8 mouse cellular contexts compared by ENCODE assay signal in genomic region chrX:12151996-12152904, GRCm38 (mm10). TPM values are rescaled to one million over a fixed set of nuclear protein-coding genes. Genes with fewer than 3 reads are reported as not detected.
A peak's percentile ranks its signal among the peaks of the same experiment; 100 is the strongest.
DNase-seq lines count a peak whose midpoint lies in the region; ATAC-seq and TF ChIP-seq lines count a peak whose summit lies in the region.

No protein-coding gene starts in this region.

- WGBS in embryonic facial prominence, embryonic 15.5 days: 30% methylated on average over 41 of the region's 42 CpGs
- 31% methylated on average over 35 of the region's 42 CpGs for WGBS in intestine, embryonic 15.5 days

- H3K4me2 ChIP-seq in embryonic facial prominence, embryonic 15.5 days (replicated peaks): peak overlapping the region; percentile 49
- H3K4me2 ChIP-seq in intestine, embryonic 15.5 days (replicated peaks): peak overlapping the region; percentile 59

- no peak overlapping the region for H3K9ac ChIP-seq in embryonic facial prominence, embryonic 15.5 days
- H3K9ac ChIP-seq in intestine, embryonic 15.5 days: 0 out of 2 replicates have a peak overlapping the region, but pooled peaks have one; percentile 3

- no peaks in the 10 kb centered on the region for H3K36me3 ChIP-seq in embryonic facial prominence, embryonic 15.5 days
- no peaks in the 10 kb centered on the region for H3K36me3 ChIP-seq in intestine, embryonic 15.5 days

- H3K4me3 ChIP-seq in layer of hippocampus, adult 2 months: peak overlapping the region; percentile 51
- peak overlapping the region; percentile 23 for H3K4me3 ChIP-seq in embryonic facial prominence, embryonic 15.5 days (replicated peaks)
- peak overlapping the region; percentile 17 for H3K4me3 ChIP-seq in intestine, embryonic 15.5 days (replicated peaks)

- H3K9me3 ChIP-seq in embryonic facial prominence, embryonic 15.5 days (replicated peaks): no peaks in the 10 kb centered on the region
- H3K9me3 ChIP-seq in intestine, embryonic 15.5 days: no peaks in the 10 kb centered on the region

- no peak for DNase-seq in layer of hippocampus, adult 2 months (ENCODE audit: low spot score in 2 of 2)
- no peak for DNase-seq in layer of hippocampus, postnatal 36 days
- peak; percentile 51 for DNase-seq in neural tube, embryonic 10.5 days (ENCODE audit: extremely low spot score, low spot score)
- no peak for DNase-seq in adrenal gland, postnatal 14 days
- no peak for DNase-seq in urinary bladder, adult 18-20 months (ENCODE audit: low spot score in 2 of 2)
- DNase-seq in urinary bladder, postnatal 14 days (ENCODE audit: low spot score): no peak

- ATAC-seq in embryonic facial prominence, embryonic 15.5 days (ENCODE audit: insufficient number of reproducible peaks, low FRiP score, low TSS enrichment, low read depth): no peak
- no peak for ATAC-seq in intestine, embryonic 15.5 days

- no peak for TF ChIP-seq CTCF in layer of hippocampus, adult 2 months (conservative IDR thresholded peaks at IDR 0.05)

- H3K27ac ChIP-seq in layer of hippocampus, adult 2 months: peak overlapping the region; percentile 28
- no peak overlapping the region for H3K27ac ChIP-seq in embryonic facial prominence, embryonic 15.5 days (replicated peaks)
- H3K27ac ChIP-seq in intestine, embryonic 15.5 days: no peak overlapping the region

- peaks cover 47% of the 10 kb centered on the region for H3K27me3 ChIP-seq in embryonic facial prominence, embryonic 15.5 days
- H3K27me3 ChIP-seq in intestine, embryonic 15.5 days (replicated peaks): peaks cover 24% of the 10 kb centered on the region

- H3K4me1 ChIP-seq in embryonic facial prominence, embryonic 15.5 days: peaks cover 48% of the 10 kb centered on the region
- peaks cover 17% of the 10 kb centered on the region; the same call in 1 of the 2 replicates for H3K4me1 ChIP-seq in intestine, embryonic 15.5 days (replicated peaks)

RNA-seq across cellular contexts. Expression of gene Bcor, which starts 7.9 kb away (rescaled TPM):
- total RNA-seq in layer of hippocampus, adult 2 months (2021): 10 to 100 TPM; 16.7 to 21.3 TPM
- total RNA-seq in layer of hippocampus, postnatal 36 days (2021): 10 to 100 TPM; 16.9 to 19.3 TPM
- polyA plus RNA-seq in embryonic facial prominence, embryonic 15.5 days (2015; fragmentation: Nextera tagmentation; extraction: Ambion mirVana): 13.9 and 14.5 TPM in 2 replicates
- 12.4 and 13.7 TPM in 2 replicates for polyA plus RNA-seq in intestine, embryonic 15.5 days (2015; fragmentation: Nextera tagmentation; extraction: Ambion mirVana)
- total RNA-seq in adrenal gland, postnatal 14 days (2021): 18.6 and 25.5 TPM in 2 replicates
